Mouse (Mus musculus): ENCODE measurements around the gene Lmo3.

The Lmo3 gene

GRCm38 (mm10) chr6:138581734-138582505, at the start of gene Lmo3:
Gene Lmo3, minus strand, starts transcription at chr6:138581968.
- DNase-seq = no peak

GRCm38 (mm10) chr6:138620786-138621185, 39.0 kb upstream of the Lmo3 start:
- no peak for DNase-seq

- DNase-seq = no peak
These were observed 36.6 kb upstream of the Lmo3 start for GRCm38 (mm10) chr6:138618396-138618795.

GRCm38 (mm10) chr6:138597016-138597415, 15.2 kb upstream of the Lmo3 start:
- DNase-seq = no peak

GRCm38 (mm10) chr6:138595991-138596698, 14.4 kb upstream of the Lmo3 start:
- DNase-seq = no peak

- DNase-seq = no peak
These were observed 1.5 kb upstream of the Lmo3 start for GRCm38 (mm10) chr6:138583314-138583713.

GRCm38 (mm10) chr6:138582506-138583000, 785 bp upstream of the Lmo3 start:
- DNase-seq = no peak

GRCm38 (mm10) chr6:138580491-138581076, 1.2 kb downstream of the Lmo3 start:
- DNase-seq = no peak

- DNase-seq = no peak
These were observed 18.4 kb downstream of the Lmo3 start for GRCm38 (mm10) chr6:138563416-138563815.

- no peak for DNase-seq
These were observed 29.6 kb downstream of the Lmo3 start for GRCm38 (mm10) chr6:138552144-138552543.

- no peak for DNase-seq
These were observed 46.9 kb downstream of the Lmo3 start for GRCm38 (mm10) chr6:138534879-138535278.

- DNase-seq = no peak
These were observed 75.1 kb downstream of the Lmo3 start for GRCm38 (mm10) chr6:138506642-138507041.

- DNase-seq = no peak
These were observed 77.8 kb downstream of the Lmo3 start for GRCm38 (mm10) chr6:138503946-138504345.

GRCm38 (mm10) chr6:138482834-138483233, 98.9 kb downstream of the Lmo3 start:
- no peak for DNase-seq

- DNase-seq = peak in 1 of 2 experiments; percentile 3
These were observed 104.2 kb downstream of the Lmo3 start for GRCm38 (mm10) chr6:138477611-138478010.

- no peak for DNase-seq
These were observed 112.6 kb downstream of the Lmo3 start for GRCm38 (mm10) chr6:138469204-138469603.

- no peak for DNase-seq
These were observed 137.2 kb downstream of the Lmo3 start for GRCm38 (mm10) chr6:138444515-138445048.

- no peak for DNase-seq
These were observed 144.4 kb downstream of the Lmo3 start for GRCm38 (mm10) chr6:138437351-138437750.

- DNase-seq = no peak
These were observed 145.0 kb downstream of the Lmo3 start for GRCm38 (mm10) chr6:138436813-138437212.

GRCm38 (mm10) chr6:138427394-138427793, 154.4 kb downstream of the Lmo3 start:
- no peak for DNase-seq

- DNase-seq = no peak
These were observed 154.9 kb downstream of the Lmo3 start for GRCm38 (mm10) chr6:138426894-138427293.

- no peak for DNase-seq
These were observed 157.1 kb downstream of the Lmo3 start for GRCm38 (mm10) chr6:138424514-138425225.

All from thymus, postnatal 36 days (tissue).